23 mouse cellular contexts compared by ENCODE assay signal in the genomic region with DNA sequence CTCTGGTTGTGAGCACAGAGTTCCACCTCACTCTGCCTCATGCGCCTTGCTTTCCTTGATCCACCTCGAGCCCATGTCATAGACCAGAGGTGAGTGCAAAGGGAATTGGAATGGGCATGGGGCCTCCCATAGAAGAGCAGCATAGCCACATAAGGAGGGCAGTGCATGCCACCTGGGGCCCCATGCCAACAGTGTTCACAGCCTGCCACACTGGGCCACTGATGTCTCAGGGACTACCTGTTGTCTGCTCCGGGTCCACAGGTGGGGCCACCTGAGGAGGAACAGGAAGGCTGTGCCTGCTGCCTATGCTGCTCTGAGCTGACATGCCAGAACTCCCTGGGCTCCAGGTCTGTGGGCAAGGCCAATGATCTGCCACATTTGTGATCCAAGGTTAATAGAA.
"Had no signal": no experiment of that assay in that cellular context is flagged by ENCODE, and none has a peak within 500 bp of the region (broad histone marks: within the 10 kb centered on the region; RNA-seq: fewer than 3 reads in every experiment).

No protein-coding gene starts in this region.

- H3K4me2 ChIP-seq: limb, embryonic 13.5 days; liver, embryonic 12.5 days; liver, embryonic 15.5 days; lung, embryonic 15.5 days; neural tube, embryonic 12.5 days; neural tube, embryonic 15.5 days had no signal

- H3K4me3 ChIP-seq: layer of hippocampus, adult 2 months; limb, embryonic 10.5 days; limb, embryonic 13.5 days; liver, embryonic 12.5 days; liver, embryonic 15.5 days; lung, embryonic 15.5 days; neural tube, embryonic 12.5 days; neural tube, embryonic 15.5 days had no signal

- ATAC-seq: liver, embryonic 12.5 days had no signal

- H3K4me1 ChIP-seq: limb, embryonic 10.5 days; liver, embryonic 12.5 days; liver, embryonic 15.5 days; lung, embryonic 15.5 days; neural tube, embryonic 12.5 days; neural tube, embryonic 15.5 days had no signal

- H3K36me3 ChIP-seq: limb, embryonic 10.5 days; limb, embryonic 13.5 days; liver, embryonic 12.5 days; liver, embryonic 15.5 days; lung, embryonic 15.5 days; neural tube, embryonic 12.5 days; neural tube, embryonic 15.5 days had no signal

- H3K9me3 ChIP-seq: limb, embryonic 10.5 days; limb, embryonic 13.5 days; liver, embryonic 12.5 days; liver, embryonic 15.5 days; lung, embryonic 15.5 days; neural tube, embryonic 12.5 days; neural tube, embryonic 15.5 days had no signal

- H3K27ac ChIP-seq: kidney, postnatal 0 days; layer of hippocampus, adult 2 months; limb, embryonic 10.5 days; limb, embryonic 13.5 days; liver, embryonic 12.5 days; liver, embryonic 15.5 days; lung, embryonic 15.5 days; neural tube, embryonic 12.5 days; neural tube, embryonic 15.5 days; stomach, postnatal 0 days had no signal

- DNase-seq: kidney, adult 11 months; kidney, adult 8-10 months; layer of hippocampus, adult 9-11 months; liver; lung, adult 18-20 months; lung, postnatal 10 days; lung, postnatal 36 days; right cerebral cortex, adult 18-20 months; right cerebral cortex, postnatal 14 days; right cerebral cortex, postnatal 4 days; thymus, adult 2 months; thymus, postnatal 14 days; thymus, postnatal 4 days had no signal

- H3K27me3 ChIP-seq: limb, embryonic 13.5 days; liver, embryonic 12.5 days; liver, embryonic 15.5 days; lung, embryonic 15.5 days; neural tube, embryonic 12.5 days; neural tube, embryonic 15.5 days had no signal

- H3K9ac ChIP-seq: limb, embryonic 13.5 days; liver, embryonic 12.5 days; liver, embryonic 15.5 days; lung, embryonic 15.5 days; neural tube, embryonic 12.5 days; neural tube, embryonic 15.5 days had no signal
